Mouse (Mus musculus): ENCODE data around the gene Tent2. TPM values are rescaled to one million over a fixed set of nuclear protein-coding genes. Genes with fewer than 3 reads are reported as not detected.

Tent2 gene
- polyA plus RNA-seq, 1 experiment from 2014 or later = 42.5 TPM

Other genes with a start within 250 kb of the Tent2 start
- 0.01 TPM in 1 of 2 replicates, not detected in the other for gene Cmya5, start 47.7 kb downstream of the Tent2 start, polyA plus RNA-seq (2016; fragmentation: Nextera tagmentation; extraction: Ambion mirVana)
- gene Homer1, start 107.2 kb upstream of the Tent2 start, polyA plus RNA-seq (2016; fragmentation: Nextera tagmentation; extraction: Ambion mirVana) = 7.1 and 8.2 TPM in 2 replicates

Measured in liver, embryonic 12.5 days (tissue).